Mouse (Mus musculus) kidney, postnatal 0 days (tissue): ENCODE measurements at regions not wholly inside any gene's neighbourhood (a gene's known extent, or its start where the extent isn't known, plus 50 kb on each side); places are given as distances from the start of the nearest gene placed in this dataset.

Experiments
- ATAC-seq: fragments of 200-750 bp; cut with Nextera tagmentation; replicated peaks from 2 replicates; pipeline ENCODE4 v1.8.0; 2017; ENCODE audit warnings: low read depth, moderate number of reproducible peaks, moderate TSS enrichment, moderate library complexity; ENCODE audit not compliant: low FRiP score
- DNase-seq: peaks from one replicate; pipeline ENCODE4 v3.0.0-alpha.2; 2016; ENCODE audit warnings: low spot score
- H3K27ac ChIP-seq: fragments of 300-500 bp; sonication (generic); 2 replicates; pipeline ENCODE4 v1.5.1; 2014; ENCODE audit warnings: mild to moderate bottlenecking
- H3K27me3 ChIP-seq: fragments of 300-500 bp; sonication (generic); 2 replicates; pipeline ENCODE4 v1.6.1; 2014; ENCODE audit warnings: low read length, mixed read lengths; ENCODE audit not compliant: insufficient read depth
- H3K36me3 ChIP-seq: fragments of 300-500 bp; sonication (generic); 2 replicates; pipeline ENCODE4 v1.6.1; 2014; ENCODE audit warnings: low read length, mixed read lengths; ENCODE audit not compliant: insufficient read depth
- H3K4me1 ChIP-seq: fragments of 300-500 bp; sonication (generic); replicated peaks from 2 replicates; pipeline ENCODE4 v1.6.1; 2014; ENCODE audit warnings: antibody characterized with exemption, low read length, mixed read lengths; ENCODE audit not compliant: insufficient read depth
- H3K4me2 ChIP-seq: fragments of 300-500 bp; sonication (generic); 2 replicates; pipeline ENCODE4 v1.6.1; 2014; ENCODE audit warnings: mild to moderate bottlenecking, low read length, moderate library complexity, mixed read lengths
- H3K4me3 ChIP-seq: fragments of 300-500 bp; sonication (generic); replicated peaks from 2 replicates; pipeline ENCODE4 v1.5.1; 2014; ENCODE audit warnings: low read depth, low read length
- H3K9ac ChIP-seq: fragments of 300-500 bp; sonication (generic); 2 replicates; pipeline ENCODE4 v1.6.1; 2014; ENCODE audit warnings: low read depth, low read length
- H3K9me3 ChIP-seq: fragments of 300-500 bp; sonication (generic); replicated peaks from 2 replicates; pipeline ENCODE4 v1.6.1; 2016; ENCODE audit warnings: low read length, inconsistent platforms, mixed read lengths
- CTCF ChIP-seq: IDR thresholded peaks from 2 replicates; pipeline ENCODE4 v1.5.1; 2016; ENCODE audit warnings: antibody characterized with exemption, low read depth, mild to moderate bottlenecking, moderate library complexity
- WGBS: fragments of 180-500 bp; shearing (Covaris S2); extraction: QIAGEN DNeasy Blood & Tissue Kit; methylation state at CpG from one replicate; pipeline ENCODE4 v1.1.7; 2014; 5-methylcytosine and 5-hydroxymethylcytosine counted together

- H3K27me3 ChIP-seq: no peaks in the 10 kb centered on the region
- H3K36me3 ChIP-seq: no peaks in the 10 kb centered on the region
- no peak for DNase-seq
- ATAC-seq: no peak
- no peak overlapping the region for H3K9ac ChIP-seq
- H3K4me3 ChIP-seq: no peak overlapping the region
- no peak overlapping the region for H3K27ac ChIP-seq
- 78% methylated on average over 7 of the region's 7 CpGs for WGBS
- no peak overlapping the region for H3K4me2 ChIP-seq
- no peaks in the 10 kb centered on the region for H3K4me1 ChIP-seq
- H3K9me3 ChIP-seq: no peaks in the 10 kb centered on the region
- TF ChIP-seq CTCF: no peak
These were observed 191.4 kb downstream of the Ube2e3 start for GRCm38 (mm10) chr2:79059115-79059943.

GRCm38 (mm10) chr2:79059944-79060238, 192.0 kb downstream of the Ube2e3 start:
- DNase-seq (no peak), ATAC-seq (no peak)
- WGBS: 87% methylated on average over 4 of the region's 4 CpGs

GRCm38 (mm10) chr2:79060320-79060719, 192.4 kb downstream of the Ube2e3 start:
- no peaks in the 10 kb centered on the region for H3K9me3 ChIP-seq
- DNase-seq (no peak), ATAC-seq (no peak)
- H3K4me3 ChIP-seq: no peak overlapping the region
- no peak overlapping the region for H3K4me2 ChIP-seq
- no peak for TF ChIP-seq CTCF
- WGBS: 73% methylated on average over 7 of the region's 7 CpGs
- no peaks in the 10 kb centered on the region for H3K27me3 ChIP-seq
- H3K9ac ChIP-seq: no peak overlapping the region
- H3K4me1 ChIP-seq: no peaks in the 10 kb centered on the region
- no peaks in the 10 kb centered on the region for H3K36me3 ChIP-seq
- H3K27ac ChIP-seq: no peak overlapping the region

More at GRCm38 (mm10) chr2:79059944-79060238, 192.0 kb downstream of the Ube2e3 start:
- H3K27me3 ChIP-seq: no peaks in the 10 kb centered on the region
- no peak overlapping the region for H3K4me2 ChIP-seq
- no peak overlapping the region for H3K27ac ChIP-seq
- H3K36me3 ChIP-seq: no peaks in the 10 kb centered on the region
- H3K4me1 ChIP-seq: no peaks in the 10 kb centered on the region
- TF ChIP-seq CTCF: no peak
- H3K9ac ChIP-seq: no peak overlapping the region
- H3K9me3 ChIP-seq: no peaks in the 10 kb centered on the region
- H3K4me3 ChIP-seq: no peak overlapping the region

GRCm38 (mm10) chr2:79061645-79062044, 193.6 kb upstream of the Itga4 start:
- 80% methylated on average over 4 of the region's 4 CpGs for WGBS
- H3K27ac ChIP-seq: no peak overlapping the region
- no peaks in the 10 kb centered on the region for H3K9me3 ChIP-seq
- H3K9ac ChIP-seq: no peak overlapping the region
- ATAC-seq (no peak), DNase-seq (no peak)
- H3K4me1 ChIP-seq: no peaks in the 10 kb centered on the region
- H3K4me2 ChIP-seq: no peak overlapping the region
- no peaks in the 10 kb centered on the region for H3K36me3 ChIP-seq
- no peaks in the 10 kb centered on the region for H3K27me3 ChIP-seq
- H3K4me3 ChIP-seq: no peak overlapping the region
- TF ChIP-seq CTCF: no peak

GRCm38 (mm10) chr2:79062196-79062636, 193.0 kb upstream of the Itga4 start:
- H3K4me3 ChIP-seq: no peak overlapping the region
- no peaks in the 10 kb centered on the region for H3K27me3 ChIP-seq
- H3K27ac ChIP-seq: no peak overlapping the region
- DNase-seq (peak; percentile 49), ATAC-seq (no peak)
- WGBS: 48% methylated on average over 6 of the region's 6 CpGs
- H3K36me3 ChIP-seq: no peaks in the 10 kb centered on the region
- no peaks in the 10 kb centered on the region for H3K9me3 ChIP-seq
- no peak overlapping the region for H3K4me2 ChIP-seq
- TF ChIP-seq CTCF: no peak
- no peaks in the 10 kb centered on the region for H3K4me1 ChIP-seq
- H3K9ac ChIP-seq: no peak overlapping the region

DNA sequence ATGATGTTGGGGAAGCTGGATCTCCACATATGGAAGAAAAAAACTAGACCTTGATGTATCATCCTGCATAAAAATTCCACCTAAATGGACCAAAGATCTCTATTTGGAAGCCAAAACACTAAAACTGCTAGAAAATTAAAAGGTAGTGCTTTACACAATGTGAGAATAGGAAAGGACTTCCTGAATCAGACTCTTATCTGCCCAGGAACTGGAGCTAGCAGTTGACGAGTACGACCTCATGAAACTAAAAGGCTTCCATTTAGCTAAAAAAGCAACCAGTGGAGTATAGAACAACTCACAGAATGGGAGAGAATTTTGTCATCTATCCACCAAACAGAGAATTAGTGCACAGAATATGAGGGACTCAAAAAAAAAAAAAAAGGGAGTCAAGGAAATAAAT, 191.6 kb upstream of the Itga4 start:
- no peak for DNase-seq
- no peak overlapping the region for H3K4me3 ChIP-seq
- H3K9ac ChIP-seq: no peak overlapping the region
- no peaks in the 10 kb centered on the region for H3K9me3 ChIP-seq
- H3K36me3 ChIP-seq: no peaks in the 10 kb centered on the region
- H3K27ac ChIP-seq: no peak overlapping the region
- ATAC-seq: no peak
- no peak for TF ChIP-seq CTCF
- no peaks in the 10 kb centered on the region for H3K4me1 ChIP-seq
- H3K27me3 ChIP-seq: no peaks in the 10 kb centered on the region
- WGBS: 80% methylated on average over 2 of the region's 2 CpGs
- no peak overlapping the region for H3K4me2 ChIP-seq

- H3K9ac ChIP-seq: no peak overlapping the region
- no peaks in the 10 kb centered on the region for H3K9me3 ChIP-seq
- no peaks in the 10 kb centered on the region for H3K36me3 ChIP-seq
- DNase-seq: no peak
- no peak overlapping the region for H3K4me3 ChIP-seq
- WGBS: 79% methylated on average over 1 of the region's 1 CpGs
- no peak for TF ChIP-seq CTCF
- ATAC-seq: no peak
- no peak overlapping the region for H3K27ac ChIP-seq
- H3K27me3 ChIP-seq: no peaks in the 10 kb centered on the region
- no peaks in the 10 kb centered on the region for H3K4me1 ChIP-seq
- no peak overlapping the region for H3K4me2 ChIP-seq
These were observed 189.9 kb upstream of the Itga4 start for GRCm38 (mm10) chr2:79065321-79065720.
